Mouse (Mus musculus) intestine, postnatal 0 days (tissue): Measurements from ENCODE around the gene Ube2k. TPM values are rescaled to one million over a fixed set of nuclear protein-coding genes. Genes with fewer than 3 reads are reported as not detected.

ENCODE experiments used
- ATAC-seq: fragments of 200-750 bp; cut with Nextera tagmentation; 2 replicates; pipeline ENCODE4 v1.8.0; 2017; ENCODE audit warnings: mild to moderate bottlenecking, moderate TSS enrichment, moderate library complexity
- H3K27ac ChIP-seq: fragments of 300-500 bp; sonication (generic); 2 replicates; pipeline ENCODE4 v1.5.1; 2014; ENCODE audit warnings: mild to moderate bottlenecking, low read depth, low read length, moderate library complexity
- H3K27me3 ChIP-seq: fragments of 300-500 bp; sonication (generic); replicated peaks from 2 replicates; pipeline ENCODE4 v1.6.1; 2014; ENCODE audit warnings: low read length, mixed read lengths; ENCODE audit not compliant: control insufficient read depth, insufficient read depth
- H3K36me3 ChIP-seq: fragments of 300-500 bp; sonication (generic); 2 replicates; pipeline ENCODE4 v1.6.1; 2014; ENCODE audit warnings: mild to moderate bottlenecking, moderate library complexity; ENCODE audit not compliant: control insufficient read depth, insufficient read depth
- H3K4me1 ChIP-seq: fragments of 300-500 bp; sonication (generic); replicated peaks from 2 replicates; pipeline ENCODE4 v1.6.1; 2014; ENCODE audit warnings: antibody characterized with exemption, low read length, mixed read lengths; ENCODE audit not compliant: control insufficient read depth, insufficient read depth
- H3K4me2 ChIP-seq: fragments of 300-500 bp; sonication (generic); replicated peaks from 2 replicates; pipeline ENCODE4 v1.6.1; 2014; ENCODE audit warnings: low read depth, mild to moderate bottlenecking, moderate library complexity
- H3K4me3 ChIP-seq: fragments of 300-500 bp; sonication (generic); 2 replicates; pipeline ENCODE4 v1.5.1; 2014; ENCODE audit warnings: low read depth, low read length
- H3K9ac ChIP-seq: fragments of 300-500 bp; sonication (generic); 2 replicates; pipeline ENCODE4 v1.6.1; 2014; ENCODE audit warnings: mild to moderate bottlenecking, low read depth, low read length
- H3K9me3 ChIP-seq: fragments of 300-500 bp; sonication (generic); 2 replicates; pipeline ENCODE4 v1.6.1; 2016; ENCODE audit warnings: mixed run types; ENCODE audit not compliant: control insufficient read depth
- CTCF ChIP-seq: sonication (generic); IDR thresholded peaks from 2 replicates; pipeline ENCODE4 v1.5.1; 2016; ENCODE audit warnings: low read depth, mild to moderate bottlenecking, control low read depth, antibody characterized with exemption, moderate library complexity
- WGBS: fragments of 180-500 bp; shearing (Covaris S2); extraction: QIAGEN DNeasy Blood & Tissue Kit; methylation state at CpG from one replicate; pipeline ENCODE4 v1.1.7; 2014; 5-methylcytosine and 5-hydroxymethylcytosine counted together
- polyA plus RNA-seq: library from polyadenylated mRNA; unstranded; fragments of >200 nt; fragmentation: Nextera tagmentation; extraction: Ambion mirVana; gene quantifications from 2 replicates; pipeline ENCODE4 v1.2.1, GENCODE M21; 2015

The Ube2k gene
- polyA plus RNA-seq, 1 experiment from 2014 or later: 102 TPM

DNA sequence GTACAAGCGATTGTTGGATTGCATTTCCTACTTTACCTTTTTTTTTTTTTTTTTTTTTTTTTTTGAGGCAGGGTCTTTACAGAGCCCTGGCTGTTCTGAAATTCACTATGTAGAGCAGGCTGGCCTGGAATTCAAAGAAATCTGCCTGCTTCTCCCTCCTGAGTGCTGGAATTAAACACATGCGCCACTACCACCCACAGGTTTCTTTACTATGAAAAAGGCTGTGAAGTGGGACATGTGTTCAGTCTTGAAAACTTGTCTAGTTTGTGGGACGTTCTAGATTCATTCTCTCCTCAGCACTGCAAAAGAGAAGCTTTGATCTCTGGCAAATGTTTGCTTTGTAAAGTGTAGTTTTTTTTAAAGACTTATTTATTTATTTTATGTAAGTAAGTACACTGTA lies 4.9 kb downstream of the Ube2k start:
- Histone ChIP-seq H3K4me2 (no peak overlapping the region), H3K9ac (no peak overlapping the region), H3K27me3 (no peaks in the 10 kb centered on the region), H3K36me3 (no peaks in the 10 kb centered on the region), H3K27ac (no peak overlapping the region), H3K4me3 (no peak overlapping the region), H3K9me3 (no peaks in the 10 kb centered on the region), H3K4me1 (no peaks in the 10 kb centered on the region)
- WGBS: 75% methylated on average over 3 of the region's 3 CpGs
- no peak for TF ChIP-seq CTCF
- ATAC-seq: no peak

DNA sequence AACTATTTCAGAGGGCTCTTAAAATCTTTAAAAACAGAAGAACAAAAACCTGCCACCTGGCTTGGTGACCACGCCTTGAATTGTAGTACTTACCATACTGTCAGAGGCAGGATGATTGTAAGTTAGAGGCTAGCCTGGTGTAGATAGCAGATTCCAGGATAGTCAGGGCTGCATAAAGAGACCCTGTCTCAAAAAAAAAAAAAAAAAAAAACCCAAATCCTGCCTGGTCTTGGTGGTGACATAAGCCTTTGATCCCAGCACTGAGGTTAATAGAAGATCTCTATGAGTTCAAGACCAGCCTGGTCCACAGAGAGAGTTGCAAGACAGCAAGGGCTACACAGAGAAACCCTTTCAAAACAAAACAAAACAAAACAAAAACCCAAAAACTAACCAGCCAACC lies 6.5 kb downstream of the Ube2k start:
- WGBS: 80% methylated on average over 1 of the region's 1 CpGs
- no peak for ATAC-seq
- no peaks in the 10 kb centered on the region for H3K9me3 ChIP-seq
- TF ChIP-seq CTCF: no peak
- no peaks in the 10 kb centered on the region for H3K4me1 ChIP-seq
- H3K27ac ChIP-seq: no peak overlapping the region
- no peak overlapping the region for H3K4me3 ChIP-seq
- no peaks in the 10 kb centered on the region for H3K36me3 ChIP-seq
- H3K4me2 ChIP-seq: no peak overlapping the region
- H3K27me3 ChIP-seq: no peaks in the 10 kb centered on the region
- H3K9ac ChIP-seq: no peak overlapping the region

DNA sequence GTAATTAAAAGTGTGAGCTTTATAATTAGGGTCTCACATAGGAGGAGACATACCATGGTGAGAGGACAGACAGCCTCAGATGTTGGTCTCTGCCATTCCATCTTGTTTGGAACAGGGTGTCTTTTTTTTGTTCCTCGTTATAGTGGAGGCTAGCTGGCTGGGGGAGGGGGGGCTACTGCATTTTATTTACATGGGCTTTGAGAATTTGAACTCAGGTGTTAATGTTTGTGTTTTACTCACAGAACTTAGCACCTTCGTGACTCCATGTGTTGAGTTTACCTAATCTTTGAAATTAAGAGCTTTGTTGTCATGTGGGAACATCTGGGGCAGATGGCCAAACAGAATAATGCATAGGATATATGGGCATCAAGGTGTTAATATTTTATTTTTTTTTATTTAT lies 7.6 kb downstream of the Ube2k start:
- Histone ChIP-seq H3K9ac (no peak overlapping the region), H3K36me3 (no peaks in the 10 kb centered on the region), H3K4me2 (no peak overlapping the region), H3K27me3 (no peaks in the 10 kb centered on the region), H3K4me3 (no peak overlapping the region), H3K4me1 (no peaks in the 10 kb centered on the region), H3K27ac (no peak overlapping the region), H3K9me3 (no peaks in the 10 kb centered on the region)
- TF ChIP-seq CTCF: no peak
- 89% methylated on average over 2 of the region's 2 CpGs for WGBS
- no peak for ATAC-seq

DNA sequence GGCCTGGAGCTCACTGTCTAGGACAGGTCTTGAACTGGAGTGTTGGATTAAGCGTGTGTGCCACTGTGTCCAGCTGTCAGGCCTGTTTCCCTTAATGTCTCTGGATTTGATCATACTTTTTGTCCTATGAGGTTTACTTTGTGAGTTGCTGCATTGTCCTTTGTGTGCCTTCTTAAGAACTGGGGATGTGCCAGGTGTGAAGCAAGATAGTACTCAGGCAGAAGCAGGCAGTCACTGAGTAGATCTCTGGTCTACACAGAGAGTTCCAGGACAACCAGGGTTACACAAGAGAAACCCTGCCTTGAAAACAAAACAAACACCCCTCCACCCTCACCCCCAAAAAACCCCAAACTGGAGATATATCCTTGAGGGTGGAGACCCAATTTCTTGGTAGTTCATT lies 12.6 kb downstream of the Ube2k start:
- ATAC-seq: no peak
- H3K4me1 ChIP-seq: no peaks in the 10 kb centered on the region
- H3K27ac ChIP-seq: no peak overlapping the region
- H3K9ac ChIP-seq: no peak overlapping the region
- no peaks in the 10 kb centered on the region for H3K27me3 ChIP-seq
- H3K9me3 ChIP-seq: no peaks in the 10 kb centered on the region
- no peaks in the 10 kb centered on the region for H3K36me3 ChIP-seq
- H3K4me2 ChIP-seq: no peak overlapping the region
- no peak overlapping the region for H3K4me3 ChIP-seq
- no peak for TF ChIP-seq CTCF
- 89% methylated on average over 1 of the region's 1 CpGs for WGBS

DNA sequence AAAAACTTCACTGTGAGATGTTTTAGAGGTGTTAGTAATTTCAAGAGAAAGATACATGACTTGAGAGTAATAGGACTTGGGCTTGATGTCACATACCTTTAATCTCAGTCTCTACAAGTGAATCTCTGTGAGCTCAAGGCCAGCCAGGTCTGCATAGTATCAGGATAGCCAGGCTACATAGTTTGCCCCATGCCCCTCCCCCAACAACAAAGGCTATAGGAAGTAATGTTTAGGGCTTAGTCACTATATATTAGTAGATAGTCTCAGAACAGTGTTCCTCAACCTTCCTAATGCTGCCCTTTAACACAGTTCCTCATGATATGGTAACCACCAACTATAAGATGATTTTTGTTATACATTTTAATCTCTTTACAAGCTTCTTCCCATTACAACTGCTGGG lies 20.1 kb downstream of the Ube2k start:
- no peak for ATAC-seq
- Histone ChIP-seq H3K27ac (no peak overlapping the region; the same call in 1 of the 2 replicates), H3K36me3 (no peaks in the 10 kb centered on the region), H3K27me3 (no peaks in the 10 kb centered on the region), H3K4me1 (no peaks in the 10 kb centered on the region), H3K9me3 (no peaks in the 10 kb centered on the region), H3K4me2 (no peak overlapping the region), H3K9ac (no peak overlapping the region), H3K4me3 (no peak overlapping the region)
- TF ChIP-seq CTCF: no peak

DNA sequence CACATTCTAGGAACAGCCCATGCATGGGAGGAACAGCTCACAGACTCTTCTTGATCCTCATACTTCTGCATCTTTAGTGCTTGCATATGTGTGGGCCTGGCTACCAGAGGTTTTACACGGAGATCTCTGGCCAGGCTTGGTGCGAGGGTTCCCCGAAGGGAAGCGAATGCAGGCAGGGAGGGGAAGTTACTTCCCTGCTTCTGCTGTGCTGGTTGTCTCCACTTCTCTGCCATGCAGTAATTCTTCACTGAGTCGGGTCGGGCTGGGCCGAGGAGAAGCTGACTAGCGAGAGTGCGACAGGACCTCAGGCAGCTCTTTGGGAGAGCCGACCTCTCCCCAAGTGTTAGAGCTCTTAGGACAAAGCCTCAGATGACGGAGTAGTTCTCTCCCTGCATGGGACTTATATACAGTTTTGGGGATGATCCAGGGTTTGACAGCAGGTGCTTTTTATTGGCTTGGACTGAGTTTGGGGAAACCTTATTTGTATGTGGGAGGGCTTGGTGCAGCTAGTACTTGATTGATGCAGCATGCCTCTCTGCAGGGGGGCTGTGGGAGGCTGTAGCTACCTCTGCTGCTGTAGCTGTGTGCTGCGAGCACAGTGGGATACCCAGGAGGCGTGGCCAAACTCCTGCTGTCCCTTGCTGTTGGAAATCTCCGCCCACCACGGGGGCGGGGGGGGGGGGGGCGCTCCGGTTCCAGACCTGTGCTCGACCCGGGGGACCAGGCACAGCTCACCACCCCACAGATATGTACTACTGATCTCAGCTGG lies 24.3 kb downstream of the Ube2k start:
- H3K27ac ChIP-seq: no peak overlapping the region
- H3K9me3 ChIP-seq: no peaks in the 10 kb centered on the region
- no peaks in the 10 kb centered on the region for H3K36me3 ChIP-seq
- H3K27me3 ChIP-seq: no peaks in the 10 kb centered on the region
- no peak overlapping the region for H3K4me3 ChIP-seq
- H3K9ac ChIP-seq: no peak overlapping the region
- H3K4me1 ChIP-seq: no peaks in the 10 kb centered on the region
- no peak for ATAC-seq
- WGBS: 55% methylated on average over 17 of the region's 20 CpGs
- TF ChIP-seq CTCF: no peak
- H3K4me2 ChIP-seq: no peak overlapping the region
